Mouse (Mus musculus): Measurements from ENCODE around the gene Tas1r1. TPM values are rescaled to one million over a fixed set of nuclear protein-coding genes. Genes with fewer than 3 reads are reported as not detected.

Tas1r1 gene
- polyA plus RNA-seq, 1 experiment from 2014 or later: 1.3 TPM

GRCm38 (mm10) chr4:151994228-151995171 is 43.9 kb downstream of the Tas1r1 start:
- H3K4me2 ChIP-seq: peak overlapping the region; percentile 84
- H3K27me3 ChIP-seq: no peaks in the 10 kb centered on the region
- ATAC-seq (ENCODE audit: low read depth): no peak
- H3K9ac ChIP-seq: peak overlapping the region; percentile 96
- H3K4me1 ChIP-seq (replicated peaks): peaks cover 29% of the 10 kb centered on the region
- peaks cover 34% of the 10 kb centered on the region for H3K36me3 ChIP-seq
- under 1% methylated on average over 57 of the region's 61 CpGs for WGBS
- H3K9me3 ChIP-seq: no peaks in the 10 kb centered on the region
- H3K4me3 ChIP-seq: peak overlapping the region; percentile 98
- H3K27ac ChIP-seq (replicated peaks): peak overlapping the region; percentile 80

- WGBS: 88% methylated on average over 6 of the region's 6 CpGs
- Histone ChIP-seq H3K9ac (no peak overlapping the region), H3K9me3 (no peaks in the 10 kb centered on the region), H3K27ac (replicated peaks) (no peak overlapping the region), H3K4me2 (peak overlapping the region; percentile 84), H3K36me3 (peaks cover 34% of the 10 kb centered on the region), H3K4me3 (no peak overlapping the region), H3K4me1 (replicated peaks) (peaks cover 35% of the 10 kb centered on the region), H3K27me3 (no peaks in the 10 kb centered on the region)
- ATAC-seq (ENCODE audit: low read depth): no peak
These were observed 45.3 kb downstream of the Tas1r1 start for GRCm38 (mm10) chr4:151993035-151993434.

- Histone ChIP-seq H3K36me3 (peaks cover 34% of the 10 kb centered on the region), H3K27me3 (no peaks in the 10 kb centered on the region), H3K4me3 (no peak overlapping the region), H3K27ac (replicated peaks) (no peak overlapping the region), H3K4me2 (no peak overlapping the region), H3K9ac (no peak overlapping the region), H3K4me1 (replicated peaks) (peaks cover 37% of the 10 kb centered on the region), H3K9me3 (no peaks in the 10 kb centered on the region)
- 93% methylated on average over 9 of the region's 9 CpGs for WGBS
- ATAC-seq (ENCODE audit: low read depth): no peak
These were observed 46.3 kb downstream of the Tas1r1 start for GRCm38 (mm10) chr4:151992091-151992490.

GRCm38 (mm10) chr4:151989110-151989488 is 49.3 kb downstream of the Tas1r1 start:
- Histone ChIP-seq H3K36me3 (peaks cover 46% of the 10 kb centered on the region), H3K27ac (replicated peaks) (peak overlapping the region; percentile 83; the same call in 1 of the 2 replicates), H3K27me3 (no peaks in the 10 kb centered on the region), H3K9me3 (no peaks in the 10 kb centered on the region), H3K4me3 (peak overlapping the region; percentile 83), H3K9ac (peak overlapping the region; percentile 96), H3K4me2 (peak overlapping the region; percentile 72), H3K4me1 (replicated peaks) (peaks cover 40% of the 10 kb centered on the region)
- 31% methylated on average over 6 of the region's 6 CpGs for WGBS
- ATAC-seq (ENCODE audit: low read depth): peak; percentile 8; the same call in 1 of the 2 replicates

- peaks cover 49% of the 10 kb centered on the region for H3K36me3 ChIP-seq
- H3K4me1 ChIP-seq (replicated peaks): peaks cover 34% of the 10 kb centered on the region
- H3K4me3 ChIP-seq: peak within 1 kb of the TSS; percentile 83
- ATAC-seq (ENCODE audit: low read depth): peak; percentile 75
- H3K27me3 ChIP-seq: no peaks in the 10 kb centered on the region
- peak within 1 kb of the TSS; percentile 96 for H3K9ac ChIP-seq
- H3K9me3 ChIP-seq: no peaks in the 10 kb centered on the region
- under 1% methylated on average over 54 of the region's 54 CpGs for WGBS
- peak within 1 kb of the TSS; percentile 83 for H3K27ac ChIP-seq (replicated peaks)
- peak within 1 kb of the TSS; percentile 72 for H3K4me2 ChIP-seq
These were observed 49.8 kb downstream of the Tas1r1 start, which contains the start of gene Thap3 for GRCm38 (mm10) chr4:151988342-151989109. Gene Thap3 (minus strand): TSS chr4:151988997.

GRCm38 (mm10) chr4:151988014-151988341 is 50.4 kb downstream of the Tas1r1 start:
- peak overlapping the region; percentile 83 for H3K27ac ChIP-seq (replicated peaks)
- 23% methylated on average over 10 of the region's 10 CpGs for WGBS
- ATAC-seq (ENCODE audit: low read depth): 0 out of 2 replicates have a peak, but pooled peaks have one; percentile 1

GRCm38 (mm10) chr4:151986650-151987049 is 51.7 kb downstream of the Tas1r1 start:
- no peak overlapping the region for H3K27ac ChIP-seq (replicated peaks)
- 68% methylated on average over 8 of the region's 8 CpGs for WGBS
- H3K4me1 ChIP-seq (replicated peaks): peaks cover 32% of the 10 kb centered on the region
- H3K9me3 ChIP-seq: no peaks in the 10 kb centered on the region
- peaks cover 45% of the 10 kb centered on the region for H3K36me3 ChIP-seq
- no peak overlapping the region for H3K4me3 ChIP-seq
- no peaks in the 10 kb centered on the region for H3K27me3 ChIP-seq
- H3K4me2 ChIP-seq: no peak overlapping the region
- no peak for ATAC-seq (ENCODE audit: low read depth)
- H3K9ac ChIP-seq: no peak overlapping the region

More at GRCm38 (mm10) chr4:151988014-151988341, 50.4 kb downstream of the Tas1r1 start:
- H3K9me3 ChIP-seq: no peaks in the 10 kb centered on the region
- peaks cover 30% of the 10 kb centered on the region for H3K4me1 ChIP-seq (replicated peaks)
- no peaks in the 10 kb centered on the region for H3K27me3 ChIP-seq
- peak overlapping the region; percentile 96 for H3K9ac ChIP-seq
- peak overlapping the region; percentile 83 for H3K4me3 ChIP-seq
- peaks cover 49% of the 10 kb centered on the region for H3K36me3 ChIP-seq
- peak overlapping the region; percentile 72 for H3K4me2 ChIP-seq

- Histone ChIP-seq H3K4me3 (no peak overlapping the region), H3K27ac (replicated peaks) (no peak overlapping the region)
- WGBS: 28% methylated on average over 10 of the region's 10 CpGs
These were observed 52.5 kb downstream of the Tas1r1 start for GRCm38 (mm10) chr4:151985886-151986285.

GRCm38 (mm10) chr4:151983560-151983959 is 54.8 kb downstream of the Tas1r1 start:
- 40% methylated on average over 8 of the region's 9 CpGs for WGBS
- Histone ChIP-seq H3K27ac (replicated peaks) (no peak overlapping the region), H3K36me3 (peaks cover 52% of the 10 kb centered on the region), H3K4me1 (replicated peaks) (peaks cover 30% of the 10 kb centered on the region), H3K4me3 (no peak overlapping the region), H3K9ac (0 out of 2 replicates have a peak overlapping the region, but pooled peaks have one; percentile 17), H3K27me3 (no peaks in the 10 kb centered on the region), H3K9me3 (no peaks in the 10 kb centered on the region), H3K4me2 (no peak overlapping the region)
- ATAC-seq (ENCODE audit: low read depth): no peak

More at GRCm38 (mm10) chr4:151985886-151986285, 52.5 kb downstream of the Tas1r1 start:
- Histone ChIP-seq H3K9ac (peak overlapping the region; percentile 31; the same call in 1 of the 2 replicates), H3K4me2 (no peak overlapping the region), H3K9me3 (no peaks in the 10 kb centered on the region), H3K4me1 (replicated peaks) (peaks cover 35% of the 10 kb centered on the region), H3K36me3 (peaks cover 41% of the 10 kb centered on the region), H3K27me3 (no peaks in the 10 kb centered on the region)
- ATAC-seq (ENCODE audit: low read depth): no peak

GRCm38 (mm10) chr4:151983043-151983442 is 55.3 kb downstream of the Tas1r1 start:
- no peaks in the 10 kb centered on the region for H3K9me3 ChIP-seq
- H3K4me3 ChIP-seq: no peak overlapping the region
- H3K27me3 ChIP-seq: no peaks in the 10 kb centered on the region
- no peak overlapping the region for H3K9ac ChIP-seq
- no peak overlapping the region for H3K4me2 ChIP-seq
- peaks cover 30% of the 10 kb centered on the region for H3K4me1 ChIP-seq (replicated peaks)
- H3K27ac ChIP-seq (replicated peaks): no peak overlapping the region
- no peak for ATAC-seq (ENCODE audit: low read depth)
- WGBS: 66% methylated on average over 17 of the region's 17 CpGs
- peaks cover 55% of the 10 kb centered on the region for H3K36me3 ChIP-seq

- Histone ChIP-seq H3K27me3 (no peaks in the 10 kb centered on the region), H3K4me2 (no peak overlapping the region), H3K4me3 (no peak overlapping the region), H3K27ac (replicated peaks) (peak overlapping the region; percentile 24), H3K36me3 (peaks cover 64% of the 10 kb centered on the region), H3K4me1 (replicated peaks) (peaks cover 16% of the 10 kb centered on the region), H3K9me3 (no peaks in the 10 kb centered on the region), H3K9ac (no peak overlapping the region)
- WGBS: 14% methylated on average over 5 of the region's 5 CpGs
- peak; percentile 54 for ATAC-seq (ENCODE audit: low read depth)
These were observed 57.0 kb downstream of the Tas1r1 start for GRCm38 (mm10) chr4:151981363-151981762.

- H3K9ac ChIP-seq: no peak overlapping the region
- H3K27me3 ChIP-seq: no peaks in the 10 kb centered on the region
- WGBS: 82% methylated on average over 8 of the region's 8 CpGs
- no peak overlapping the region for H3K27ac ChIP-seq (replicated peaks)
- ATAC-seq (ENCODE audit: low read depth): no peak
- no peaks in the 10 kb centered on the region for H3K9me3 ChIP-seq
- no peak overlapping the region for H3K4me2 ChIP-seq
- peaks cover 67% of the 10 kb centered on the region for H3K36me3 ChIP-seq
- H3K4me3 ChIP-seq: no peak overlapping the region
- peaks cover 9% of the 10 kb centered on the region for H3K4me1 ChIP-seq (replicated peaks)
These were observed 57.7 kb downstream of the Tas1r1 start for GRCm38 (mm10) chr4:151980699-151981098.
